Mouse (Mus musculus) kidney, adult 2 months (tissue): ENCODE data around the gene Carmil1. TPM values are rescaled to one million over a fixed set of nuclear protein-coding genes. Genes with fewer than 3 reads are reported as not detected.
"Not testable (repeated sequence)": the region's sequence is repeated elsewhere in the genome, so short reads cannot be mapped to it uniquely, and the experiment has no call there.

Experiments
- DNase-seq: peaks from one replicate; pipeline ENCODE4 v3.0.0; 2021
- H3K27ac ChIP-seq: fragments of 200-500 bp; 2 replicates; pipeline ENCODE4 v1.5.1; 2012; ENCODE audit warnings: low read depth, low read length, control low read depth, inconsistent platforms; ENCODE audit not compliant: insufficient read depth
- H3K27me3 ChIP-seq: fragments of 200-500 bp; replicated peaks from 2 replicates; pipeline ENCODE4 v1.6.1; 2012; ENCODE audit warnings: mild to moderate bottlenecking, moderate library complexity, low read length, inconsistent platforms; ENCODE audit not compliant: control insufficient read depth, insufficient read depth
- H3K36me3 ChIP-seq: fragments of 200-500 bp; 2 replicates; pipeline ENCODE4 v1.6.1; 2012; ENCODE audit warnings: mild to moderate bottlenecking, moderate library complexity, low read length, inconsistent platforms; ENCODE audit not compliant: control insufficient read depth, insufficient read depth
- H3K4me1 ChIP-seq: fragments of 200-500 bp; 2 replicates; pipeline ENCODE4 v1.6.1; 2011; ENCODE audit warnings: low read length; ENCODE audit not compliant: control insufficient read depth, insufficient read depth
- H3K4me3 ChIP-seq: fragments of 200-500 bp; 2 replicates; pipeline ENCODE4 v1.5.1; 2011; ENCODE audit warnings: mild to moderate bottlenecking, low read depth, low read length, control low read depth; ENCODE audit not compliant: insufficient read depth
- CTCF ChIP-seq: fragments of 200-500 bp; conservative IDR thresholded peaks from 2 replicates; pipeline ENCODE4 v1.5.1; 2011; ENCODE audit warnings: low read depth, mild to moderate bottlenecking, control low read depth, low read length, moderate library complexity, mixed read lengths; ENCODE audit not compliant: insufficient read depth, insufficient read length
- POLR2A ChIP-seq: fragments of 200-500 bp; IDR thresholded peaks from one replicate; pipeline ENCODE4 v1.6.1; 2011; ENCODE audit warnings: low read depth, low read length, control low read depth
- WGBS: fragments of 180-500 bp; shearing (Covaris S2); methylation state at CpG from one replicate; pipeline ENCODE4 v1.1.7; 2018; 5-methylcytosine and 5-hydroxymethylcytosine counted together
- polyA plus RNA-seq: library from polyadenylated mRNA; depleted of rRNA; stranded (reverse); fragments of >200 nt; gene quantifications from 2 replicates; pipeline ENCODE4 v1.2.3, GENCODE M21; 2012

Gene Carmil1
- polyA plus RNA-seq, 1 experiment: 7.7 TPM

- H3K27ac ChIP-seq: no peak overlapping the region
- H3K4me3 ChIP-seq: no peak overlapping the region
- H3K27me3 ChIP-seq: no peaks in the 10 kb centered on the region
- TF ChIP-seq CTCF: no peak
- no peak for TF ChIP-seq POLR2A
- no peaks in the 10 kb centered on the region for H3K4me1 ChIP-seq
- H3K36me3 ChIP-seq: no peaks in the 10 kb centered on the region
- no peak for DNase-seq
- WGBS: 41% methylated on average over 7 of the region's 7 CpGs
Measured at GRCm38 (mm10) chr13:24108282-24108681, 172.3 kb downstream of the Carmil1 start.

GRCm38 (mm10) chr13:24107058-24107457 lies 173.5 kb downstream of the Carmil1 start:
- H3K27ac ChIP-seq: no peak overlapping the region
- H3K36me3 ChIP-seq: no peaks in the 10 kb centered on the region
- TF ChIP-seq CTCF (no peak), POLR2A (no peak)
- no peak for DNase-seq
- H3K4me3 ChIP-seq: no peak overlapping the region
- 81% methylated on average over 3 of the region's 3 CpGs for WGBS
- H3K27me3 ChIP-seq: no peaks in the 10 kb centered on the region
- no peaks in the 10 kb centered on the region for H3K4me1 ChIP-seq

- no peaks in the 10 kb centered on the region for H3K27me3 ChIP-seq
- H3K27ac ChIP-seq: no peak overlapping the region
- 80% methylated on average over 5 of the region's 5 CpGs for WGBS
- no peaks in the 10 kb centered on the region for H3K36me3 ChIP-seq
- no peak for DNase-seq
- no peak for TF ChIP-seq POLR2A
- TF ChIP-seq CTCF: no peak
- no peaks in the 10 kb centered on the region for H3K4me1 ChIP-seq
- no peak overlapping the region for H3K4me3 ChIP-seq
Measured at GRCm38 (mm10) chr13:24105838-24106237, 174.8 kb downstream of the Carmil1 start.

GRCm38 (mm10) chr13:24105340-24105669 lies 175.3 kb downstream of the Carmil1 start:
- Histone ChIP-seq H3K4me1 (no peaks in the 10 kb centered on the region), H3K36me3 (no peaks in the 10 kb centered on the region), H3K4me3 (no peak overlapping the region), H3K27ac (no peak overlapping the region), H3K27me3 (no peaks in the 10 kb centered on the region)
- 37% methylated on average over 1 of the region's 1 CpGs for WGBS
- TF ChIP-seq POLR2A: no peak
- TF ChIP-seq CTCF: no peak
- DNase-seq: no peak

- WGBS: 70% methylated on average over 9 of the region's 9 CpGs
Measured at GRCm38 (mm10) chr13:24104611-24105339, 175.8 kb downstream of the Carmil1 start.

GRCm38 (mm10) chr13:24104016-24104415 lies 176.6 kb downstream of the Carmil1 start:
- Histone ChIP-seq H3K36me3 (no peaks in the 10 kb centered on the region), H3K4me1 (no peaks in the 10 kb centered on the region), H3K4me3 (no peak overlapping the region), H3K27me3 (no peaks in the 10 kb centered on the region), H3K27ac (no peak overlapping the region)
- WGBS: 46% methylated on average over 4 of the region's 4 CpGs
- TF ChIP-seq POLR2A (no peak), CTCF (no peak)
- peak; percentile 2 for DNase-seq

More at GRCm38 (mm10) chr13:24104611-24105339, 175.8 kb downstream of the Carmil1 start:
- not testable (repeated sequence) for H3K4me3 ChIP-seq, H3K27ac ChIP-seq, H3K4me1 ChIP-seq, H3K27me3 ChIP-seq, DNase-seq, H3K36me3 ChIP-seq

GRCm38 (mm10) chr13:24103152-24103551 lies 177.4 kb downstream of the Carmil1 start:
- WGBS: 78% methylated on average over 2 of the region's 2 CpGs
- TF ChIP-seq POLR2A (no peak), CTCF (no peak)

More at GRCm38 (mm10) chr13:24103152-24103551, 177.4 kb downstream of the Carmil1 start:
- no peaks in the 10 kb centered on the region for H3K27me3 ChIP-seq
- no peaks in the 10 kb centered on the region; the same call in 1 of the 2 replicates for H3K36me3 ChIP-seq
- no peak for DNase-seq
- H3K27ac ChIP-seq: no peak overlapping the region
- H3K4me1 ChIP-seq: no peaks in the 10 kb centered on the region
- H3K4me3 ChIP-seq: no peak overlapping the region
